Mouse (Mus musculus): Measurements from ENCODE around the gene B430305J03Rik.

The B430305J03Rik gene

GRCm38 (mm10) chr3:61365779-61366373, at the start of gene B430305J03Rik:
Gene B430305J03Rik, minus strand, starts transcription at chr3:61365951.
- DNase-seq: no peak

- DNase-seq: peak; percentile 0 to 1
Observed at GRCm38 (mm10) chr3:61409683-61410082, 43.9 kb upstream of the B430305J03Rik start.

- no peak for DNase-seq
Observed at GRCm38 (mm10) chr3:61406921-61407320, 41.2 kb upstream of the B430305J03Rik start.

GRCm38 (mm10) chr3:61400823-61401387, 35.2 kb upstream of the B430305J03Rik start:
- no peak for DNase-seq

GRCm38 (mm10) chr3:61396728-61397127, 31.0 kb upstream of the B430305J03Rik start:
- DNase-seq: no peak

GRCm38 (mm10) chr3:61395382-61395781, 29.6 kb upstream of the B430305J03Rik start:
- DNase-seq: no peak

GRCm38 (mm10) chr3:61393520-61393919, 27.8 kb upstream of the B430305J03Rik start:
- no peak for DNase-seq

GRCm38 (mm10) chr3:61392881-61393280, 27.1 kb upstream of the B430305J03Rik start:
- DNase-seq: no peak

- no peak for DNase-seq
Observed at GRCm38 (mm10) chr3:61391564-61391963, 25.8 kb upstream of the B430305J03Rik start.

GRCm38 (mm10) chr3:61386368-61386767, 20.6 kb upstream of the B430305J03Rik start:
- DNase-seq: no peak

- DNase-seq: no peak
Observed at GRCm38 (mm10) chr3:61376001-61376400, 10.2 kb upstream of the B430305J03Rik start.

GRCm38 (mm10) chr3:61368446-61368845, 2.7 kb upstream of the B430305J03Rik start:
- no peak for DNase-seq

GRCm38 (mm10) chr3:61364978-61365778, 573 bp downstream of the B430305J03Rik start:
- peak; percentile 15 to 24 for DNase-seq

GRCm38 (mm10) chr3:61364661-61364977, 1.1 kb downstream of the B430305J03Rik start:
- no peak for DNase-seq

- DNase-seq: peak; percentile 87 to 90
Observed at GRCm38 (mm10) chr3:61363989-61364660, 1.6 kb downstream of the B430305J03Rik start.

- DNase-seq: peak; percentile 90 to 95
Observed at GRCm38 (mm10) chr3:61363161-61363988, 2.4 kb downstream of the B430305J03Rik start.

- no peak for DNase-seq
Observed at GRCm38 (mm10) chr3:61362821-61363160, 3.0 kb downstream of the B430305J03Rik start.

GRCm38 (mm10) chr3:61361338-61361737, 4.4 kb downstream of the B430305J03Rik start, which contains the start of gene Rap2b:
Gene Rap2b, plus strand, starts transcription at chr3:61361638.
- no peak for DNase-seq

GRCm38 (mm10) chr3:61358756-61359293, 6.9 kb downstream of the B430305J03Rik start:
- no peak for DNase-seq

GRCm38 (mm10) chr3:61358107-61358506, 7.6 kb downstream of the B430305J03Rik start:
- no peak for DNase-seq

- DNase-seq: no peak
Observed at GRCm38 (mm10) chr3:61355464-61355863, 10.3 kb downstream of the B430305J03Rik start.

GRCm38 (mm10) chr3:61349433-61349832, 16.3 kb downstream of the B430305J03Rik start:
- no peak for DNase-seq
